Mouse (Mus musculus): ENCODE measurements at regions not wholly inside any gene's neighbourhood (a gene's known extent, or its start where the extent isn't known, plus 50 kb on each side); places are given as distances from the start of the nearest gene placed in this dataset.

DNA sequence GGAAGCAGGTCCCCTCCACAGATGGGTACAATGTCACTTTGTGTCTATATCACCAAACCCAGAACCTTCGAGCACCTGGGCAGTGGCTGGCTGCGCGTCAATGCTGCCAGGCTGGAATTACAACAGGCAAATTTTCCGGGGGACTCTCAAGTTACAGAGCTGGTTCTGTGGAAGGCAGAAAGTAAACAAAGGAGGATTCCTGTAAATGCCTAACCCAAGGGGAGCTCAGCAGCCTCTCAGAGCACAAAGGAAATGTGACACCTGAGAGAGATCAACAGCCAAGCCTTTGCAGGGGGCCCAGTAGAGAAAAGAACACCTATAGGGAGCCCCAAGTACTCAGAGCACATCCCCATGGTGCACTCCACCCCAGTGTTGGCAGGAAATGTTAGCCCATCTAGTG is 70.7 kb downstream of the Setd4 start:
- Histone ChIP-seq H3K27me3 (ENCODE audit: control insufficient read depth, insufficient read depth, insufficient read length) (no peaks in the 10 kb centered on the region), H3K4me3 (no peak overlapping the region), H3K79me2 (ENCODE audit: control insufficient read depth, insufficient read depth) (no peaks in the 10 kb centered on the region), H3ac (ENCODE audit: control insufficient read depth, insufficient read length) (no peak overlapping the region), H3K4me2 (ENCODE audit: low read depth) (no peak overlapping the region), H3K36me3 (ENCODE audit: control insufficient read depth, insufficient read depth) (no peaks in the 10 kb centered on the region)
- TF ChIP-seq MYOG (IDR thresholded peaks at IDR 0.05; ENCODE audit: control insufficient read depth in 1 of 3, insufficient read depth in 1 of 3, insufficient read length in 2 of 3, low read depth in 2 of 3) (no peak), USF1 (IDR thresholded peaks at IDR 0.05; ENCODE audit: low read depth) (no peak), MYOD1 (IDR thresholded peaks at IDR 0.05; ENCODE audit: control insufficient read depth in 1 of 3, insufficient read length in 2 of 3, low read depth in 2 of 3) (no peak)

DNA sequence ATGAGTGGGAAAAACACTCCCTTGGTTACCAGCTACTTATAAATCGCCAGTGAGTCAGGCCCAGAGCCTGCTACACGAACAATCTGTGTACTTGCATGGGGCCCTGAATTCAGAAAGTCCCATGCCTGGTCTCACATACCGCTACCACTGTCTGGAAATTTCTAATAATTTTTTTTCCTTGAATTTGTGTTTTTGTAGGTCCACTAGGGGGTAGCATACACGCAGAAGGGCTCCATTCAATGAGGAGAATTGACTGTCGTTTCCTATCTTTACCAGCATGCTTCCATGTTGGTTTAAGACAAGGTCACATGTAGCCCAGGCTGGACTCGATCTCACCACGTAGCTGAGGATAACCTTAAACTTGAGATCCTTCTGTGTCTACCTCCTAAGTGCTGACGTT is 71.9 kb downstream of the Setd4 start:
- no peaks in the 10 kb centered on the region for H3K79me2 ChIP-seq (ENCODE audit: control insufficient read depth, insufficient read depth)
- H3K36me3 ChIP-seq (ENCODE audit: control insufficient read depth, insufficient read depth): no peaks in the 10 kb centered on the region
- no peak overlapping the region for H3K4me3 ChIP-seq
- no peak overlapping the region for H3ac ChIP-seq (ENCODE audit: control insufficient read depth, insufficient read length)
- no peak for TF ChIP-seq REST (IDR thresholded peaks at IDR 0.05; ENCODE audit: insufficient read depth, insufficient read length)
- TF ChIP-seq TCF12 (IDR thresholded peaks at IDR 0.05; ENCODE audit: insufficient read depth, poor library complexity, severe bottlenecking): no peak
- TF ChIP-seq POLR2AphosphoS2 (IDR thresholded peaks at IDR 0.05; ENCODE audit: insufficient read length, low read depth): no peak
- TF ChIP-seq MYOG (IDR thresholded peaks at IDR 0.05; ENCODE audit: control insufficient read depth in 1 of 3, insufficient read depth in 1 of 3, insufficient read length in 2 of 3, low read depth in 2 of 3): no peak
- TF ChIP-seq MAX (IDR thresholded peaks at IDR 0.05; ENCODE audit: low read depth): no peak
- TF ChIP-seq CEBPB (IDR thresholded peaks at IDR 0.05; ENCODE audit: insufficient read depth, poor library complexity, severe bottlenecking): no peak
- TF ChIP-seq SRF (IDR thresholded peaks at IDR 0.05; ENCODE audit: control insufficient read depth, insufficient read length, low read depth): no peak
- no peak for TF ChIP-seq MYOD1 (IDR thresholded peaks at IDR 0.05; ENCODE audit: control insufficient read depth in 1 of 3, insufficient read length in 2 of 3, low read depth in 2 of 3)
- no peak for TF ChIP-seq TCF3 (IDR thresholded peaks at IDR 0.05; ENCODE audit: insufficient read length, low read depth)
- no peak for TF ChIP-seq POLR2A (IDR thresholded peaks at IDR 0.05; ENCODE audit: insufficient read length, low read depth)
- no peak for TF ChIP-seq USF1 (IDR thresholded peaks at IDR 0.05; ENCODE audit: low read depth)
- TF ChIP-seq E2F4 (IDR thresholded peaks at IDR 0.05; ENCODE audit: insufficient read depth): no peak
- no peaks in the 10 kb centered on the region for H3K27me3 ChIP-seq (ENCODE audit: control insufficient read depth, insufficient read depth, insufficient read length)
- H3K4me2 ChIP-seq (ENCODE audit: low read depth): no peak overlapping the region

DNA sequence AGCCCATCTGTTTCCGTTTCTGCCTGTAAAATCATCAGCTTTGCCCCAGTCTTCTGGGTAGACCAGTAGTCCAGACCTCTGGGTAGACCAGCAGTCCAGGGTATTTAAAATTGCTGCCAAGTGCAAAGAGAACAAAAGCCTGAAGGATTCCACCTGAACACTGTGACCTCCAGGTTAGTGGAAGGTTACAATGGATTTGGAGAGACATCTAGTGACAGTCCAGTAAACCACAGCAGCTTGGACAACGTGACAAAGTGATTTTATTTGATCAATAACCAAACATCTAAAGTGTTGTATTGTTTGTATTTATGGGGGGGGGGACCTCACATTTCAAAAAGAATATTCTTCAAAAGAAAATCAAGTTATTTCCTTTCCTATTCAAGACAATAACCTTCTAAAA is 81.4 kb downstream of the Setd4 start:
- TF ChIP-seq USF1 (IDR thresholded peaks at IDR 0.05; ENCODE audit: low read depth): no peak
- no peak for TF ChIP-seq REST (IDR thresholded peaks at IDR 0.05; ENCODE audit: insufficient read depth, insufficient read length)
- TF ChIP-seq CEBPB (IDR thresholded peaks at IDR 0.05; ENCODE audit: insufficient read depth, poor library complexity, severe bottlenecking): no peak
- TF ChIP-seq TCF3 (IDR thresholded peaks at IDR 0.05; ENCODE audit: insufficient read length, low read depth): no peak
- no peak for TF ChIP-seq E2F4 (IDR thresholded peaks at IDR 0.05; ENCODE audit: insufficient read depth)
- no peak for TF ChIP-seq POLR2AphosphoS2 (IDR thresholded peaks at IDR 0.05; ENCODE audit: insufficient read length, low read depth)
- TF ChIP-seq SRF (IDR thresholded peaks at IDR 0.05; ENCODE audit: control insufficient read depth, insufficient read length, low read depth): no peak
- no peak for TF ChIP-seq MYOD1 (IDR thresholded peaks at IDR 0.05; ENCODE audit: control insufficient read depth in 1 of 3, insufficient read length in 2 of 3, low read depth in 2 of 3)
- TF ChIP-seq MAX (IDR thresholded peaks at IDR 0.05; ENCODE audit: low read depth): no peak
- TF ChIP-seq MYOG (IDR thresholded peaks at IDR 0.05; ENCODE audit: control insufficient read depth in 1 of 3, insufficient read depth in 1 of 3, insufficient read length in 2 of 3, low read depth in 2 of 3): no peak
- TF ChIP-seq TCF12 (IDR thresholded peaks at IDR 0.05; ENCODE audit: insufficient read depth, poor library complexity, severe bottlenecking): no peak
- Histone ChIP-seq H3K36me3 (ENCODE audit: control insufficient read depth, insufficient read depth) (no peaks in the 10 kb centered on the region), H3K4me3 (no peak overlapping the region), H3K79me2 (ENCODE audit: control insufficient read depth, insufficient read depth) (no peaks in the 10 kb centered on the region), H3ac (ENCODE audit: control insufficient read depth, insufficient read length) (no peak overlapping the region), H3K27me3 (ENCODE audit: control insufficient read depth, insufficient read depth, insufficient read length) (no peaks in the 10 kb centered on the region), H3K4me2 (ENCODE audit: low read depth) (no peak overlapping the region)

DNA sequence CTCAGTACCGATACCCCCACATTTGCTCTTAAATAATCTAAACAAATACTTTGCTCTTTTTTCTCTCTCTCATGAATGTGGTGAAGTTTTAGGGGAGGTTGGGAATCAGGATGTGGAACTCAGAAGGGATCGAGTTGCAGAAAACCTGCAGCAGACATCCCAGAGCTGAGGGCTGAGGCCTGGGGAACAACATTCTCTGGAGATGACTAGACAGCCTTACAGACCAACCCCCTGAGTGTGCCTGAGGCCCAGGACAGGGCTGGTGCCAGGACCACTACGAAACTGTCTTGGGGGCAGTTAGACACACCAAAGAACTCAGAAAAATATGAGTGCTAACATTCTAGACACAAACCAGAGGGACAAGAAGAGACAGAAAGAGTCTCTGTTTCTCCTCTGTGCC is 83.4 kb downstream of the Setd4 start:
- Histone ChIP-seq H3K27me3 (ENCODE audit: control insufficient read depth, insufficient read depth, insufficient read length) (no peaks in the 10 kb centered on the region), H3K4me3 (no peak overlapping the region), H3K36me3 (ENCODE audit: control insufficient read depth, insufficient read depth) (no peaks in the 10 kb centered on the region), H3K4me2 (ENCODE audit: low read depth) (peak overlapping the region; percentile 36), H3K79me2 (ENCODE audit: control insufficient read depth, insufficient read depth) (no peaks in the 10 kb centered on the region), H3ac (ENCODE audit: control insufficient read depth, insufficient read length) (no peak overlapping the region)
- TF ChIP-seq TCF12 (IDR thresholded peaks at IDR 0.05; ENCODE audit: insufficient read depth, poor library complexity, severe bottlenecking): no peak
- TF ChIP-seq POLR2A (IDR thresholded peaks at IDR 0.05; ENCODE audit: insufficient read length, low read depth): no peak
- no peak for TF ChIP-seq POLR2AphosphoS2 (IDR thresholded peaks at IDR 0.05; ENCODE audit: insufficient read length, low read depth)
- TF ChIP-seq CEBPB (IDR thresholded peaks at IDR 0.05; ENCODE audit: insufficient read depth, poor library complexity, severe bottlenecking): no peak
- TF ChIP-seq TCF3 (IDR thresholded peaks at IDR 0.05; ENCODE audit: insufficient read length, low read depth): no peak
- no peak for TF ChIP-seq REST (IDR thresholded peaks at IDR 0.05; ENCODE audit: insufficient read depth, insufficient read length)

GRCm38 (mm10) chr16:93518620-93519019 is 85.2 kb downstream of the Setd4 start:
- H3K4me2 ChIP-seq (ENCODE audit: low read depth): no peak overlapping the region
- H3K27me3 ChIP-seq (ENCODE audit: control insufficient read depth, insufficient read depth, insufficient read length): no peaks in the 10 kb centered on the region
- no peak overlapping the region for H3ac ChIP-seq (ENCODE audit: control insufficient read depth, insufficient read length)
- no peaks in the 10 kb centered on the region for H3K36me3 ChIP-seq (ENCODE audit: control insufficient read depth, insufficient read depth)
- H3K4me3 ChIP-seq: no peak overlapping the region
- TF ChIP-seq USF1 (IDR thresholded peaks at IDR 0.05; ENCODE audit: low read depth) (no peak), SRF (IDR thresholded peaks at IDR 0.05; ENCODE audit: control insufficient read depth, insufficient read length, low read depth) (no peak), MAX (IDR thresholded peaks at IDR 0.05; ENCODE audit: low read depth) (no peak), MYOG (IDR thresholded peaks at IDR 0.05; ENCODE audit: control insufficient read depth in 1 of 3, insufficient read depth in 1 of 3, insufficient read length in 2 of 3, low read depth in 2 of 3) (no peak), POLR2A (IDR thresholded peaks at IDR 0.05; ENCODE audit: insufficient read length, low read depth) (no peak), CEBPB (IDR thresholded peaks at IDR 0.05; ENCODE audit: insufficient read depth, poor library complexity, severe bottlenecking) (no peak), REST (IDR thresholded peaks at IDR 0.05; ENCODE audit: insufficient read depth, insufficient read length) (no peak), POLR2AphosphoS2 (IDR thresholded peaks at IDR 0.05; ENCODE audit: insufficient read length, low read depth) (no peak), TCF12 (IDR thresholded peaks at IDR 0.05; ENCODE audit: insufficient read depth, poor library complexity, severe bottlenecking) (no peak), TCF3 (IDR thresholded peaks at IDR 0.05; ENCODE audit: insufficient read length, low read depth) (no peak), MYOD1 (IDR thresholded peaks at IDR 0.05; ENCODE audit: control insufficient read depth in 1 of 3, insufficient read length in 2 of 3, low read depth in 2 of 3) (no peak), E2F4 (IDR thresholded peaks at IDR 0.05; ENCODE audit: insufficient read depth) (no peak)
- no peaks in the 10 kb centered on the region for H3K79me2 ChIP-seq (ENCODE audit: control insufficient read depth, insufficient read depth)
